In genomic region chr8:121085561-121085960, GRCm38 (mm10) we compare ENCODE assay signal across 15 mouse cellular contexts. TPM values are rescaled to one million over a fixed set of nuclear protein-coding genes. Genes with fewer than 3 reads are reported as not detected.
DNase-seq lines count a peak whose midpoint lies in the region; ATAC-seq and TF ChIP-seq lines count a peak whose summit lies in the region.
"Had no signal": no experiment of that assay in that cellular context is flagged by ENCODE, and none has a peak within 500 bp of the region (broad histone marks: within the 10 kb centered on the region; RNA-seq: fewer than 3 reads in every experiment).

No protein-coding gene starts in this region.

- H3K36me3 ChIP-seq in kidney, embryonic 14.5 days (ENCODE audit: control insufficient read depth, insufficient read depth, low read length): no peaks in the 10 kb centered on the region
- H3K36me3 ChIP-seq in embryonic facial prominence, embryonic 11.5 days (replicated peaks; ENCODE audit: control insufficient read depth, insufficient read depth, low read depth, low read length): no peaks in the 10 kb centered on the region
- no peaks in the 10 kb centered on the region for H3K36me3 ChIP-seq in liver, postnatal 0 days (replicated peaks; ENCODE audit: insufficient read depth, low read length)
- H3K36me3 ChIP-seq: hindbrain, embryonic 15.5 days had no signal

- TF ChIP-seq EP300 in liver, postnatal 0 days (IDR thresholded peaks at IDR 0.05; ENCODE audit: low read depth): no peak

- H3K27me3 ChIP-seq in kidney, embryonic 14.5 days (ENCODE audit: control insufficient read depth, insufficient read depth, low read length): peaks cover 98% of the 10 kb centered on the region
- H3K27me3 ChIP-seq in embryonic facial prominence, embryonic 11.5 days (ENCODE audit: control insufficient read depth, insufficient read depth, low read length): peaks cover 86% of the 10 kb centered on the region
- peaks cover 99% of the 10 kb centered on the region for H3K27me3 ChIP-seq in liver, postnatal 0 days (ENCODE audit: insufficient read depth, low read length)

- peak overlapping the region; percentile 56; the same call in 1 of the 2 replicates for H3K4me3 ChIP-seq in kidney, embryonic 14.5 days (ENCODE audit: low read length)
- peak overlapping the region; percentile 58 for H3K4me3 ChIP-seq in embryonic facial prominence, embryonic 11.5 days (ENCODE audit: low read depth, low read length)
- H3K4me3 ChIP-seq in embryonic fibroblast, embryonic 13.5 days (ENCODE audit: insufficient read depth, low read length): peak overlapping the region; percentile 44
- peak overlapping the region; percentile 49 for H3K4me3 ChIP-seq in liver, postnatal 0 days (ENCODE audit: low read depth, low read length)

- no peak for TF ChIP-seq POLR2A in embryonic fibroblast, embryonic 13.5 days (IDR thresholded peaks at IDR 0.05; ENCODE audit: low read depth, low read length)

- DNase-seq in kidney, postnatal 4 days: no peak
- no peak for DNase-seq in embryonic facial prominence, embryonic 11.5 days (ENCODE audit: low spot score)
- no peak for DNase-seq in liver, postnatal 0 days
- DNase-seq in cerebellum, adult 11 months: no peak
- no peak for DNase-seq in ovary, adult 18-20 months (ENCODE audit: low spot score)
- DNase-seq: adrenal gland, adult 8-10 months; gastrocnemius, postnatal 36 days; left cerebral cortex, postnatal 4 days had no signal

- no peak overlapping the region for H3K4me2 ChIP-seq in kidney, embryonic 14.5 days (replicated peaks; ENCODE audit: low read depth, low read length)
- H3K4me2 ChIP-seq in embryonic facial prominence, embryonic 11.5 days (ENCODE audit: low read depth, low read length): peak overlapping the region; percentile 40
- peak overlapping the region; percentile 18; the same call in 1 of the 2 replicates for H3K4me2 ChIP-seq in liver, postnatal 0 days (ENCODE audit: low read depth, low read length)

- no peak overlapping the region for H3K9ac ChIP-seq in kidney, embryonic 14.5 days (ENCODE audit: low read depth, low read length)
- H3K9ac ChIP-seq in embryonic facial prominence, embryonic 11.5 days (replicated peaks; ENCODE audit: low read length): peak overlapping the region; percentile 65
- no peak overlapping the region for H3K9ac ChIP-seq in liver, postnatal 0 days (replicated peaks)
- H3K9ac ChIP-seq: hindbrain, embryonic 15.5 days had no signal

- H3K27ac ChIP-seq in kidney, embryonic 14.5 days (ENCODE audit: low read depth, low read length): no peak overlapping the region
- no peak overlapping the region for H3K27ac ChIP-seq in embryonic facial prominence, embryonic 11.5 days (replicated peaks; ENCODE audit: low read depth, low read length)
- no peak overlapping the region for H3K27ac ChIP-seq in embryonic fibroblast, embryonic 13.5 days (ENCODE audit: insufficient read depth, low read length)
- H3K27ac ChIP-seq in liver, postnatal 0 days (ENCODE audit: low read depth): no peak overlapping the region
- H3K27ac ChIP-seq: hindbrain, embryonic 15.5 days had no signal

- H3K4me1 ChIP-seq in kidney, embryonic 14.5 days (ENCODE audit: control insufficient read depth, insufficient read depth, low read length): peaks cover 23% of the 10 kb centered on the region
- H3K4me1 ChIP-seq in embryonic facial prominence, embryonic 11.5 days (ENCODE audit: control insufficient read depth, insufficient read depth, low read length): peaks cover 16% of the 10 kb centered on the region
- H3K4me1 ChIP-seq in embryonic fibroblast, embryonic 13.5 days (ENCODE audit: control insufficient read depth, insufficient read depth, low read length): no peaks in the 10 kb centered on the region
- no peaks in the 10 kb centered on the region for H3K4me1 ChIP-seq in liver, postnatal 0 days (ENCODE audit: insufficient read depth)

- TF ChIP-seq CTCF in embryonic fibroblast, embryonic 13.5 days (IDR thresholded peaks at IDR 0.05; ENCODE audit: borderline replicate concordance, insufficient read depth, low read length): no peak
- TF ChIP-seq CTCF in liver, postnatal 0 days (IDR thresholded peaks at IDR 0.05; ENCODE audit: low read depth): no peak

- ATAC-seq in kidney, embryonic 14.5 days (ENCODE audit: low FRiP score, low TSS enrichment): no peak
- no peak for ATAC-seq in embryonic facial prominence, embryonic 11.5 days (replicated peaks; ENCODE audit: insufficient number of reproducible peaks, low FRiP score, low TSS enrichment, low read depth)
- no peak for ATAC-seq in liver, postnatal 0 days
- ATAC-seq: forebrain, embryonic 14.5 days; midbrain, embryonic 16.5 days; Patski had no signal

- 63% methylated on average over 3 of the region's 3 CpGs for WGBS in kidney, embryonic 14.5 days
- 21% methylated on average over 3 of the region's 3 CpGs for WGBS in embryonic facial prominence, embryonic 11.5 days
- WGBS in liver, postnatal 0 days (ENCODE audit: insufficient replicate concordance): 73% methylated on average over 3 of the region's 3 CpGs

- H3K9me3 ChIP-seq in kidney, embryonic 14.5 days (ENCODE audit: control insufficient read depth, low read length): no peaks in the 10 kb centered on the region
- no peaks in the 10 kb centered on the region for H3K9me3 ChIP-seq in embryonic facial prominence, embryonic 11.5 days (replicated peaks; ENCODE audit: control insufficient read depth, low read length)
- no peaks in the 10 kb centered on the region for H3K9me3 ChIP-seq in liver, postnatal 0 days (ENCODE audit: low read length)
- H3K9me3 ChIP-seq: hindbrain, embryonic 15.5 days had no signal

RNA-seq across cellular contexts. Expression of gene Foxf1, which starts 1.4 kb away (rescaled TPM):
- polyA plus RNA-seq in kidney, embryonic 14.5 days (2014; fragmentation: Nextera tagmentation; extraction: Ambion mirVana): 0.74 and 0.93 TPM in 2 replicates
- polyA plus RNA-seq in embryonic facial prominence, embryonic 11.5 days (2014; fragmentation: Nextera tagmentation; extraction: Ambion mirVana): 19.6 and 24.5 TPM in 2 replicates
- polyA plus RNA-seq in embryonic fibroblast, embryonic 13.5 days (2011; ENCODE audit: insufficient read length, low read depth, missing spikeins): 6.9 TPM in 2 replicates
- polyA plus RNA-seq in liver, postnatal 0 days (2015; fragmentation: Nextera tagmentation; extraction: Ambion mirVana): 2.7 and 3.1 TPM in 2 replicates

RNA-seq across cellular contexts. Expression of gene Mthfsd, which starts 22.6 kb away (rescaled TPM):
- 67.0 and 72.8 TPM in 2 replicates for polyA plus RNA-seq in kidney, embryonic 14.5 days (2014; fragmentation: Nextera tagmentation; extraction: Ambion mirVana)
- polyA plus RNA-seq in embryonic facial prominence, embryonic 11.5 days (2014; fragmentation: Nextera tagmentation; extraction: Ambion mirVana): 50.0 and 52.5 TPM in 2 replicates
- 58.3 and 63.3 TPM in 2 replicates for polyA plus RNA-seq in embryonic fibroblast, embryonic 13.5 days (2011; ENCODE audit: insufficient read length, low read depth, missing spikeins)
- polyA plus RNA-seq in liver, postnatal 0 days (2015; fragmentation: Nextera tagmentation; extraction: Ambion mirVana): 12.9 and 13.7 TPM in 2 replicates

RNA-seq across cellular contexts. Expression of gene Foxc2, which starts 30.4 kb away (rescaled TPM):
- polyA plus RNA-seq in kidney, embryonic 14.5 days (2014; fragmentation: Nextera tagmentation; extraction: Ambion mirVana): 48.3 and 52.3 TPM in 2 replicates
- polyA plus RNA-seq in embryonic facial prominence, embryonic 11.5 days (2014; fragmentation: Nextera tagmentation; extraction: Ambion mirVana): 15.1 and 15.7 TPM in 2 replicates
- 14.6 and 18.1 TPM in 2 replicates for polyA plus RNA-seq in embryonic fibroblast, embryonic 13.5 days (2011; ENCODE audit: insufficient read length, low read depth, missing spikeins)
- 0.04 and 0.05 TPM in 2 replicates for polyA plus RNA-seq in liver, postnatal 0 days (2015; fragmentation: Nextera tagmentation; extraction: Ambion mirVana)

RNA-seq across cellular contexts. Expression of gene Foxl1, which starts 42.2 kb away (rescaled TPM):
- 6.6 and 7.1 TPM in 2 replicates for polyA plus RNA-seq in kidney, embryonic 14.5 days (2014; fragmentation: Nextera tagmentation; extraction: Ambion mirVana)
- 4.4 and 4.7 TPM in 2 replicates for polyA plus RNA-seq in embryonic facial prominence, embryonic 11.5 days (2014; fragmentation: Nextera tagmentation; extraction: Ambion mirVana)
- polyA plus RNA-seq in embryonic fibroblast, embryonic 13.5 days (2011; ENCODE audit: insufficient read length, low read depth, missing spikeins): 1.1 and 2.0 TPM in 2 replicates
- not detected in 2 replicates for polyA plus RNA-seq in liver, postnatal 0 days (2015; fragmentation: Nextera tagmentation; extraction: Ambion mirVana)
- polyA plus RNA-seq: spleen, adult 2 months had no signal

Comparison
In these comparisons a context has a peak if more than half of its experiments do, and no peak if none do; other contexts are left out.
1. RNA of gene Foxc2, which starts 30.4 kb away (polyA plus RNA-seq): 48.3 to 52.3 TPM in kidney, embryonic 14.5 days, 15.1 to 15.7 TPM in embryonic facial prominence, embryonic 11.5 days and 14.6 to 18.1 TPM in embryonic fibroblast, embryonic 13.5 days; 0.04 to 0.05 TPM in liver, postnatal 0 days; every median in the first group is over 10 times any median in the second.
2. Peak in every context shown above with its lines, with median percentiles within 50 percentile points of each other: H3K4me3 ChIP-seq.